Mouse (Mus musculus) forebrain, embryonic 10.5 days (tissue): ENCODE results near the gene Trim52. TPM values are rescaled to one million over a fixed set of nuclear protein-coding genes. Genes with fewer than 3 reads are reported as not detected.
"Not testable (repeated sequence)": the region's sequence is repeated elsewhere in the genome, so short reads cannot be mapped to it uniquely, and the experiment has no call there.

ENCODE experiments used
- DNase-seq: peaks from one replicate; pipeline ENCODE4 v3.0.0-alpha.2; 2017; ENCODE audit warnings: low spot score; ENCODE audit errors: extremely low spot score
- H3K27ac ChIP-seq: fragments of 300-500 bp; sonication (generic); 2 replicates; pipeline ENCODE4 v1.5.1; 2016; ENCODE audit warnings: mild to moderate bottlenecking
- H3K27me3 ChIP-seq: fragments of 300-500 bp; sonication (generic); 2 replicates; pipeline ENCODE4 v1.6.1; 2016; ENCODE audit warnings: mild to moderate bottlenecking; ENCODE audit not compliant: poor library complexity, severe bottlenecking
- H3K36me3 ChIP-seq: fragments of 300-500 bp; sonication (generic); replicated peaks from 2 replicates; pipeline ENCODE4 v1.6.1; 2016; ENCODE audit warnings: mild to moderate bottlenecking, moderate library complexity
- H3K4me1 ChIP-seq: fragments of 300-500 bp; sonication (generic); 2 replicates; pipeline ENCODE4 v1.6.1; 2016
- H3K4me3 ChIP-seq: fragments of 300-500 bp; sonication (generic); 2 replicates; pipeline ENCODE4 v1.5.1; 2016; ENCODE audit warnings: mild to moderate bottlenecking, moderate library complexity
- H3K9me3 ChIP-seq: fragments of 300-500 bp; sonication (generic); 2 replicates; pipeline ENCODE4 v1.6.1; 2016; ENCODE audit warnings: mild to moderate bottlenecking, moderate library complexity
- WGBS: fragments of 180-500 bp; shearing (Covaris S2); methylation state at CpG from one replicate; pipeline ENCODE4 v1.1.7; 2016; 5-methylcytosine and 5-hydroxymethylcytosine counted together
- polyA plus RNA-seq: library from polyadenylated mRNA; unstranded; fragments of >200 nt; fragmentation: Nextera tagmentation; extraction: Ambion mirVana; gene quantifications from 2 replicates; pipeline ENCODE4 v1.2.1, GENCODE M21; 2016

The Trim52 gene
- polyA plus RNA-seq, 1 experiment from 2014 or later: not detected

DNA sequence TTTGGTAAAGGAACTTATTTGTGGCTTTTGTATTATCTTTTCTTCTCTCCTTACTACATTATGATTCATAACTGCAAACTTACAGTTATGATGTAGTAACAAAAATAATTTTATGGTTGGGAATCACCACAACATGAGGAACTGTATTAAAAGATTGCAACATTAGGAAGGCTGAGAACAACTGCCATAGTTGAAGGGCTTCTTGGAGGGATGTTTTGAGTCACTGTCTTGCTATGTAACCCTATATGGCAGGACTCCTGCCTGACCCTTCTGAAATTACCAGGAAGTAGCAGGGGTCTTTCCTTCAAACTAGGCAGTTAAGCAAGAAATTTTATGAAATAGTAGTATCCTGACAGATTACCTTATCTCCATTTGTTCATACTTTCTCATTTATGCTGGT, 57.2 kb downstream of the Trim52 start:
- Histone ChIP-seq H3K27ac (no peak overlapping the region), H3K36me3 (no peaks in the 10 kb centered on the region), H3K4me1 (no peaks in the 10 kb centered on the region), H3K4me3 (no peak overlapping the region), H3K27me3 (no peaks in the 10 kb centered on the region), H3K9me3 (peaks cover 3% of the 10 kb centered on the region; the same call in 1 of the 2 replicates)
- no peak for DNase-seq

DNA sequence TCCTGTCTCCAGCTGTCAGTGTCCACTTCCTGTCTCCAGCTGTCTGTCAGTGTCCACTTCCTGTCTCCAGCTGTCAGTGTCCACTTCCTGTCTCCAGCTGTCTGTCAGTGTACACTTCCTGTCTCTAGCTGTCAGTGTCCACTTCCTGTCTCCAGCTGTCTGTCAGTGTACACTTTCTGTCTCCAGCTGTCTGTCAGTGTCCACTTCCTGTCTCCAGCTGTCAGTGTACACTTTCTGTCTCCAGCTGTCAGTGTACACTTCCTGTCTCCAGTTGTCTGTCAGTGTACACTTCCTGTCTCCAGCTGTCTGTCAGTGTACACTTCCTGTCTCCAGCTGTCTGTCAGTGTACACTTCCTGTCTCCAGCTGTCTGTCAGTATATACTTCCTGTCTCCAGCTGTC, 57.9 kb downstream of the Trim52 start:
- H3K36me3 ChIP-seq, DNase-seq, H3K4me1 ChIP-seq, H3K27ac ChIP-seq, H3K27me3 ChIP-seq, H3K9me3 ChIP-seq, H3K4me3 ChIP-seq: not testable (repeated sequence)

DNA sequence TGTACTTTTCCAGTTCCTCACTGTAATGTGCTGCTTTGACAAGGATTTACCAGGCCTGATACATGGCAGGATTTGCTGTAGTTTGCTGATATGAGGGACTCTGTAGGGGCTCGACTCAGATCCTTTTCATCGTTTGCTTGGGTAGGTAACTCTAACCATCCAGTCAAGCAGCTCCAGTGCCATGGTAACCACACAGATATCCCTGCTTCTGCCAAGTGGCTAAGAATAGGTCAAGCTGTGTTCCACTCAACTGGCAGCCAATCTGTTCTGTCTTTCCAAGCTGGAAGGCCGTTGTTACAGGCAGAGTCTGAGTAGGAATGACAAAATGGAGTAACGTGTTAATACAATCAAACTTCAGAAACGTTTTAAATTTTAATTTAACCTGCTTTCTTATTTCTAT, 70.9 kb downstream of the Trim52 start:
- Histone ChIP-seq H3K9me3 (no peaks in the 10 kb centered on the region), H3K36me3 (no peaks in the 10 kb centered on the region), H3K27me3 (no peaks in the 10 kb centered on the region), H3K4me3 (no peak overlapping the region), H3K4me1 (peaks cover 19% of the 10 kb centered on the region), H3K27ac (no peak overlapping the region)
- no peak for DNase-seq
- 73% methylated on average over 5 of the region's 5 CpGs for WGBS

DNA sequence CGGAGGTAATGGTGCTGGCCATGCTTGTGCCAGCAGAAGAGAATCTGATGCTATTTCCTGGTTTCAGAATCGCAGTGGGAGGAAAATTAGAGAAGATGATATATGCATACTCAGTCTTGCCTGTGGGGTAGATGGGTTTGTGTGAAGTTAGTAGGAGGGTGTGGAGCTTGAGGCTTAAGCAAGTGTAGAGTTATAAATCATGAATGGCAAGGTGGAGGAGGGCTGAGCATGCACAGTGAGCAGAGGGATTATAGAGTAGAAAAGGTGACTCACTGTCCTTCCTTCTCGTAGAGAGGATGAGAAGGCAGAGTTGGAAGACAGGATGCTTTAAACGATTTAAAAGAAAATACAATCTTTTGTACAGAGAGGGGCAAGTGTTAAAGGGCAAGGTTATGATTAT, 72.2 kb downstream of the Trim52 start:
- 88% methylated on average over 4 of the region's 4 CpGs for WGBS
- H3K27me3 ChIP-seq: no peaks in the 10 kb centered on the region
- no peak for DNase-seq

DNA sequence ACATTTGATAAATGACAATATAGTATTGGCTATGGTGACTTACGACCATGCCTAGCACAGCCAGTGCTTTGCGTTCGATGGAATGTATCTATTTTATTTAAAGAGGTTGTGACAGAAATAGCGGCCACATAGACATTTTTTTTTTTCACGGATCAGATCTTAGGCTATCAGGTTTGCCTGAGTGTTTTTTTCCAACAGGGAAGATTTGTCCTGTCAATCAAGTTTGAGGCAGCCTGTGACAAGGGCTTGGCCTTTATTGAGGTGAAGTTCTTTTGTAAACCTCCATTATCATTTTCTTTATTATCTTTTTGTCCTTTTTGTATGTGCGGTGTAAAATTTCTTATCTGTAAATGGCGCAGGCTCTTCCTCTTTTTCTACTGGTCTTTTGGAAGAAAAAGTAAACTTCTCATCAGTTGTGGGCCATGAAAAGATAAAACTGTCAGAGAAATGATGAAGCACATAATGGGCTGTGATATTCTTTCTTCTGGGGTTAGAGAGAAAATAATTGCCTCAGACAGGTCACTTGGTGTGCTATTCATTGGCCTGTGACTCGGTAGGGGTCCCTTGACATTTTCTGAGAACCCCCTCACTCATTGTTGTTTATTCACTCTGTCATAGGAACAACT, 73.2 kb downstream of the Trim52 start:
- DNase-seq: no peak
- H3K4me1 ChIP-seq: peaks cover 19% of the 10 kb centered on the region
- 71% methylated on average over 8 of the region's 8 CpGs for WGBS
- H3K4me3 ChIP-seq: no peak overlapping the region
- H3K9me3 ChIP-seq: no peaks in the 10 kb centered on the region
- no peaks in the 10 kb centered on the region for H3K27me3 ChIP-seq
- no peaks in the 10 kb centered on the region for H3K36me3 ChIP-seq
- H3K27ac ChIP-seq: no peak overlapping the region

More for the DNA sequence above, 72.2 kb downstream of the Trim52 start:
- H3K36me3 ChIP-seq: no peaks in the 10 kb centered on the region
- no peak overlapping the region for H3K27ac ChIP-seq
- peaks cover 19% of the 10 kb centered on the region for H3K4me1 ChIP-seq
- no peak overlapping the region for H3K4me3 ChIP-seq
- no peaks in the 10 kb centered on the region for H3K9me3 ChIP-seq

DNA sequence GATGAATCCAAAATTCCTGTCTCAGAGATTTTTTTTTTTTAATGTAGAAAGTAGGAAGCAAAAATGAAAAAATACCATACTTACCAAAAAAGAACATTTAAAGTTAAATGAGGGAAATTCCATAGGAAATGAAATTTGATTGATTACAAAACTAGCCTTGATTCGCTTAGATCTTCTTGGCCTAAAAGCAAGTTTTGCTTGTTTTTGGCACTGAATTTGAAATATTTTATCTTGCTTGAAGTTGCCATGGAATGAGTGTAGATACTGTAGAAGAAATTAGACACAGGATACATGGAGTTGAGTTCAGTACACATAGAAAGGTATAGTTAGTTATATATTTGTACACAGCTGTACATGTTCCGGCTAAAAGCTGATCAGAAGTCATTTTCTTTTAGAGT, 73.7 kb downstream of the Trim52 start:
- DNase-seq: no peak
- 91% methylated on average over 2 of the region's 2 CpGs for WGBS

DNA sequence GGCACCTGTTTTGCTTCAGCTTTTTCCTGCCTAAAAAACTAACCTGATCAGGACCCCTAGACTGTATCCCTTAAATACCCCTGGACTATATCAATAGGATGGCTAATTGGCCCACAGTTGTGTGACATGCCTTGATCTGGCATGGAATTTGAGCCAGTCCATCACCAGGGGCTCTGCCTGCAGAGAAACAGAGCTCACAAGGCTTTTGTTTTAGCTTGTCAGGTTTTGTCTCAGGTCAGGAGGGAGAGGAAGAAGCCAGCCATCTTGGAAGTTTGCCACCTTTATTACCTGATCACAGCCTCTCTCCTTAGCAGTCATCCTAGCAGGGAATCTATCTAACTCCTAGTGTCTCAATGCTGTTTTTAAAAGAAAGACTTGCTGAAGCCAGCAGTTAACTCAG, 74.6 kb downstream of the Trim52 start:
- no peaks in the 10 kb centered on the region for H3K9me3 ChIP-seq
- no peak overlapping the region for H3K4me3 ChIP-seq
- peaks cover 19% of the 10 kb centered on the region for H3K4me1 ChIP-seq
- H3K27ac ChIP-seq: 0 out of 2 replicates have a peak overlapping the region, but pooled peaks have one; percentile 35
- H3K27me3 ChIP-seq: no peaks in the 10 kb centered on the region
- DNase-seq: no peak
- H3K36me3 ChIP-seq: no peaks in the 10 kb centered on the region

More for the DNA sequence above, 73.7 kb downstream of the Trim52 start:
- Histone ChIP-seq H3K36me3 (no peaks in the 10 kb centered on the region), H3K4me1 (peaks cover 19% of the 10 kb centered on the region), H3K9me3 (no peaks in the 10 kb centered on the region), H3K27me3 (no peaks in the 10 kb centered on the region), H3K27ac (no peak overlapping the region), H3K4me3 (no peak overlapping the region)

DNA sequence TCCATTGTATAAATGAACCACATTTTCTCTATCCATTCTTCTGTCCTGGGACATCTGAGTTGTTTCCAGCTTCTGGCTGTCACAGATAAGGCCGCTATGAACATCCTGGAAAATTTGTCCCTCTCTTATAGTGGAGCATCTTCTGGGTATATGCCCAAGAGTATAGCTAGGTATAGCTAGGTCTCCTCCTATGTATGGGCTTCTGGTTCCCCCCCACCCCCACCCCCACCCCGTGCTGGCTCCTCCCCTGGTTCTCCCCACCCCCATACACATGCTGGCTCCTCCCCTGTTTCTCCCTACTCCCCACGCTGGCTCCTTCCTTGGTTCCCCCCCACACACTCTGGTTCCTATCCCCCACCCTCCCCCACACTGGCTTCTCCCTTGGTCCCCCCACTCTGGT, 78.0 kb downstream of the Trim52 start:
- no peaks in the 10 kb centered on the region for H3K9me3 ChIP-seq
- no peaks in the 10 kb centered on the region for H3K27me3 ChIP-seq
- DNase-seq: no peak
- H3K27ac ChIP-seq: no peak overlapping the region
- 76% methylated on average over 3 of the region's 3 CpGs for WGBS
- H3K36me3 ChIP-seq: no peaks in the 10 kb centered on the region
- no peak overlapping the region for H3K4me3 ChIP-seq
- peaks cover 17% of the 10 kb centered on the region for H3K4me1 ChIP-seq

Other genes with a start within 250 kb of the Trim52 start
- gene Spry2, start 209.4 kb upstream of the Trim52 start, polyA plus RNA-seq: 24.7 and 27.6 TPM in 2 replicates